Mouse (Mus musculus) spleen, embryonic (tissue): ENCODE results near the gene Ndufs6.

Source experiments
- CTCF ChIA-PET: fragments of 350-600 bp; sonication (Branson Sonifier 250); formaldehyde crosslinking; loops from one replicate; lab custom pipeline; 2022; lab: Charles Lee

Ndufs6 gene

DNA sequence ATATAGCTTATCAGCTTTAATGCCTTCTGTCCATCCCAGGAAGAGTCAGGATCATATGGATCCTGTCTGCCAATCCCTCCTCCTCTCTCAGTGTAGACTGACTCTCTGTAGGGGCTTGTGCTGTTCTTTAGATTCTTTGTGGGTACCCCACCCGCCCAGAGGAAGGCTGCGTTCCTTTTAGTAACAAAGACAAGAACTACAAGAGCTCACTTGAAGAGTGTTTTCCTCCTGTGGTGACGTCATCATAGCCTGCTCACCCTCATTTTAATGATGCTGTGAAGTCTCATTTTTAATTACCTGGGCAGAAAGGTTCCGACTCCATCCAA is 22.3 kb downstream of the Ndufs6 start:
- CTCF ChIA-PET, result no interaction called here

DNA sequence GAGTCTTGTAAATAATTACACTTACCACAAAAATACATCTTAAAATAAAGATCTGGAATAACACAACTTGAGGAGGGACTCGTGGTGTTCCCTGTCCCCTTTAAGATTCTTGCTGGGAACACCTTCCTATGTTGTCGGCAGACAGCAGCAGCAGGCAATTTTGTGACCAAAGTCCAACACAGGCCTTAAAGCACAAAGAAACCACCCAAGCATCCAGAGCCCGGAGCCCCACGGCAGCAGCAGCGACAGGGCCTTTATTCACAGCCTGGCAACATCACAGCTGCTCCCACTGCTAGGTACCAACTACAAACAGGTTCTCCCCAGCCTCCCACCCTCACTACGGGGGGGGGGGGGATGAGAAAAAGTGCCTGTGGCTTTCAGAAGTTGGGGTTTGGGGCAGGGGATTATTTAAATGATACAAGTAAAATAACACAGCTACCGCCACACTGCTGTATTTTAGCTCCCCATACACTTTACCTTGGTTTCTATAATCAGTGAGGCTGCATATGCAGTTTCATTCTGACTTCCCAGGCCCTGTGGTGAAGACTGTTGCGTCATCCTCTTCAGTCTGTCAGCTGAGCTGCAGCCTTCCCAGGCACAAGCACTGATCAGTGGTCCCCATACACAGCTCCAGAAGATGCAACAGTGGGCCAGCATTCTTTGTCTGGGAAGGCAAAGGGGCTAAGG is 22.8 kb downstream of the Ndufs6 start:
- CTCF ChIA-PET, result no interaction called here

DNA sequence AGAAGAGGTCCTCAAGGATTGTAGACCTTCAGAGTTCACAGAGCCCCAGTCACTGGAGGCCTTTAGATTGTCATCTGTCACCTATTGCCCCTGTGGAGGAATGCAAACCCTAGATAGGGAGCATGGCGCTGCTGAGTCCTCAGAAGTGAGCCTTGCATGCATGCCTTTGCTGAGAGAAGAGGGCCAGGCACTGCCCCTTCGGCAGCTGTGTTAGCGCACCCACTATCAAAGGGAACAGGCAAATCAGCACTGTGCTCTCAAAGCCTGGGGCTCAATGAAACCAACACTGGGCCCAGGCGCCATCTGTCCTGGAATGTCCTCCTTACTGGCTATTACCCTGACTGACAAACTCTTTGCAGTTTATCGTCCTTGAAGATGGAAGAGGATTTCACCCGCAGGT is 23.6 kb downstream of the Ndufs6 start:
- CTCF ChIA-PET, result no interaction called here

DNA sequence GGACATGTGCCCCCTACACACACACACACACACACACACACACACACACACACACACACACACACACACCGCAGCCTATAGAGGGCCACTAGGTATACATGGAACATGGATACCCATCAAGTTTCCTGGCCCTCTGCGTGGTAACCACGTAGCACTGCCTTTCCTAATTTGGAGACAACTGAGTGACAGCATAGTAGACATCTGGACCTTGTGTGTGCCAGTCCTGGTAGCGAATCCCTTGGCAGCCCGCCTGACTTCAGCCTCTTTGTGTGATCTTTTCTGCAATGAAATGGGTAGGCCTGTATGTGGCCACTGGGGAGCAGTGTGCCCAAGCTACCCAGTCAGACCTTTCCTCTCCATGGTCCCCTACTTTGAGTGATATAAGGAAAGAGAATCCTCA is 29.0 kb downstream of the Ndufs6 start:
- CTCF ChIA-PET, result no interaction called here

DNA sequence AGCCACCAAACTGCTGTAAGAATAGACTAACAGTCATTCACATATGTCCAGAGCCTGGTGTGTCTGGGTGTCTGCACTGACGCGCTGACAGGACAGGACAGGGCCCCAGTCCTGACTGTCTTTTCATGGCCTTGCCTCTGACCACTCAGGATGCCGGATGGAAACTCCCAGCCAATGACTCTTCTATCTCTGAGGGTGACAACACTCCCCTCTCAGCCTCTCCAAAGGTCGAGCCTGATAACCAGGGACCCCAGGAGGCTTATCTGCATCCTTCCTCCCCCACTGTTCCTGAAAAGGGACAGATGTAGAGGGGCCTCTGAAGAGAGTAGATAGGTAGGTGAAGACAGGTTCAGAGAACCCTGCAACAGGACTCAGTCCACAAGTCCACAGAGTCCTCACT is 29.6 kb downstream of the Ndufs6 start:
- CTCF ChIA-PET, result interaction anchor here (0.5 kb wide), 1 partner anchor 641 kb away, joined by 3 read pairs; no protein-coding TSS in a partner anchor

DNA sequence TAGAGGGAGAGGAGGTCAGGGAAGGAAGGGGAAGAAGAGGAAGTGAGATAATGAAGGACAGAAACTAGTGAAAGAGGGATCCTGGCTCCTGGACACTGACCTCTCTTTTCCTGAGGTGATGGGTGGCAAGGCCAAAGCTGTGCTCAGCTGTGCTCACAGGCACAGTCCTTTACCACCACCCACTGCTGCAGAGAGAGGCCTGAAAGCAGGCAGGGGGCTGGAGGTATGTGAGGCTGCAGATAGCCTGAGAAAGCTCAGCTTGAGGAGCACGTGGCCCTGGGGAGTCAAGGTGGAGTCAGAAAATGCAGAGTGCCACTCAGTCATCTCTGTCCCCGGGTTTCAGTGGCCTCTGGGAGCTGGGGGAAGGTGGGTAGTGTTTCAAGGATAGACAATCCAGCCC is 37.2 kb downstream of the Ndufs6 start:
- CTCF ChIA-PET, result no interaction called here

DNA sequence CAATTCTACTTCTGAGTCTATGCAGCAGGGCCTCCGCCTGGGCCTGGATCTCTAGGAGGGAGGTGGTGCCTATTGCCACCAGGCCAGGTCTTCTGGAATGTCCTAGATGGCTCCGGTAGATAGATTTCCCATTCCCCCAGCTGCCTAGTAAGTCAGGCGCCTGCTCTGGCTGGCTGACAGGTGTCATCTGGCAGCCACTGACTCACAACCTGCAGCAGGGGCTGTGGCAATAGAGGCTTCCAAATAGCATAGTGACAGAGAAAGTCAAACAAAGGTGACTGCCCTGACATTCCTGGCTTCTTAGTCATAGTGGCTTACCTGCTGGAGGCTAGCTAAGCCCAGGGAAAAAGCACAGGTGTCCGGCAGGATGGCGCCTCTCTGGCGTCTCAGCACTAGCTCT is 38.1 kb downstream of the Ndufs6 start:
- CTCF ChIA-PET, result no interaction called here

DNA sequence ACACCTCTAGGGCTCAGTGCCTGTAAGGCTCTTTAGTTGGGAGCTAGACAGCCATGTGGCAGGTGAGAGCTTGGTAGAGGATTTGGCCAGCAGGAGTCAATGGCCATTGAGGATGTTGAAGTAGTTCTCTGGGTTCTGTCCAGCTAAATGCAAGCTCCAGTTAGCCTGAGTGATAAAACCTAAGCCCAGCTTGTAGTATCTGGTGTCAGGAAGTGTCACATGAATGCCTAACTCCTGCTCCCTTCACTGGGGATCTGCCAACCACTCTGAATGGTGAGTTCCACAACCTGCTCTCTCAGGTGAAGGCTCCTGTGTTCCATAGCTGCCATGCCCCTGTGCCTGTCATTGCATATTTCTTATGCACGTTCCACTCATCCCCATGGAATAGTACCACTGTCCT is 44.8 kb downstream of the Ndufs6 start:
- CTCF ChIA-PET, result interaction anchor here (0.6 kb wide), 1 partner anchor 1119 kb away, joined by 7 read pairs; no protein-coding TSS in a partner anchor

DNA sequence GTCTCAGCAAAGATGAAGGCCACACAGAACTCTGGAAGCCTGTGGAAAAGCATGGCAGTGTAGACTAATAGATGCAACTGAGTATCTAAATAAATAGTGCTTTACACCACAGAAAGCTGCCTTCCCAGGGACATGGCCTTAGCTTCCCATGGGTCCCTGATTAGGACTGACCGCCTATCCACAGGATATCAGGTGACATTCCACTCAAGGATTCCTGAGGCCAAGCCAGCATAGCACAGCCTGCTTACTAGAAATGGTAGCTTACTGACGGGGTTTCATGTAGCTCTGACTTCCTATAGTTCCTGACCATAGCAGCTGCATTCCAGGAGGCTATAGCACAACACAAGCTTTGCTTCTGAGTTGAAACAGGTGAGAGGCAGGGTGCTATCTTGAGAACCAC is 45.9 kb downstream of the Ndufs6 start:
- CTCF ChIA-PET, result no interaction called here

DNA sequence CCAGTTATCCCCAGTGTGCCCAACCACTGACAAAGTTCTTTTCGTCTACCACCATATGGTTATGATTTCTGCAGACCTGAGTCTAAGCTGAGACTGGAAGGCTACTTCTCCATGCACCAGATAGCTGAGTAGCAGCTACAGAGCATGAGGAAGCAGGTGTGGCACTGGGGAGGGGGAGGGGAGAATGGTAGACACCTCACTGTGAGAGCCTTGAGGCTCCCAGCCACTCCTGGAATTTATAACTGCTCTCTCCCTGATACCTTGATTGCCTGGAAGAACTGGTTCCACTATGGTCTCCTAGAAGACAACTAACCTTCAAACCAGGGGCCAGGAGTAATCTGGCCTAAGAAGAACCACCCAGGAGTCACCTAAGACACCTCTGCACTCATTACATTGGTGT is 49.1 kb downstream of the Ndufs6 start:
- CTCF ChIA-PET, result no interaction called here

DNA sequence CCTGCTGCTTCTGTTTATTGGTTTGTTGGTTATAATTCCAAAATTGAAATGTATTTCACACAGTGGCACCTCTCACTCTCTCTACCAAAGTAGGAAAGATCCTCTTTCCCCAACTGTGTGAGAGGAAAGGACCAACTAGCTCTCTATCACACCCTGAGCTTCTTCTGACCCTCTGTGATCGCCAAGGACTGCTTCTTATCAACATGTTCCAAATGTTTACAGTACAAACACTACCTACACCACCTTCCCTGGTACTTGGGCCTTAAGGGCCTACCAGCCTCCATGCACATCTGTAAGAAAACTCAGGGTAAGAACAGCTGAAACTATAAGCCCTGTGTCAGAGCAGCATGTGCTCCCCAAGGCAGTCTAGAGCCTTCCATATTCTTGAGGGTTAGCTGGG is 50.5 kb downstream of the Ndufs6 start:
- CTCF ChIA-PET, result no interaction called here

DNA sequence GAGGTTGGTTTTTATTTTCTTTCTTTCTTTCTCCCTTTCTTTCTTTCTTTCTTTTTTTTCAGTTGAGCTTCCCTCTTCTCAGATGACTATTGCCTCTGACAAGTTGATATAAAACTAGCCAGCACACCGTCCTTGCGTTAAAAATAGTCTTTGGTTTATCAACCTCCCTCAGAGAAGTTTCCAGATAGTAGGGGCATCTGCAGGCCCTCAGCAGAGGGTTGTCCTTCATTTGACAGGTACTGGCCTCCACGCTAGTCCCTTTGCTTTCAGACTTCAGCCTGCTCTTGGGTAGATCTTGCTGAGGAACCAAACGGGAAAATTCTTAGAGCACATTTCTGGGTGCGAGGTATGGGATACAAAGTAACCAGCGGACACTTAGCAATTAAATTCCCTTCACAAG is 51.0 kb downstream of the Ndufs6 start:
- CTCF ChIA-PET, result no interaction called here

DNA sequence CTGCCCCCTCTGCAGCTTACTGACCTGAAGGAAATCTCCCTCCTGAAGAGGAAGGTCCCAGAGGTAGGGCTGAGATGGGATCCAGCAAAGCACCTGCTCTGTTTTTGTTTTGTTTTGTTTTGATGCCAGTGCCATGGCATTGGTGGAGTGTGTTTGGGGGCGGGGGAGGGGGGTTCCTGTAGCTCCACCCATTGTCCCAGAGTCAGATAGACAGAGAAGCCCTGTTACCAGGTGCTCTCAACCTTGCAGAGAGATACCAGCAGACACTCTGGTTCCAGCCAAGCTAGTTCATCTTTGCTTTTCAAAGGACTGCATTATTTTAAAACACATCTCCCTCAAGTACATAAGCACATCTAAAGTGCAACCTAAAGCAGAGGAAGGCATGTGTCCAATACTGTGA is 54.8 kb downstream of the Ndufs6 start:
- CTCF ChIA-PET, result no interaction called here

DNA sequence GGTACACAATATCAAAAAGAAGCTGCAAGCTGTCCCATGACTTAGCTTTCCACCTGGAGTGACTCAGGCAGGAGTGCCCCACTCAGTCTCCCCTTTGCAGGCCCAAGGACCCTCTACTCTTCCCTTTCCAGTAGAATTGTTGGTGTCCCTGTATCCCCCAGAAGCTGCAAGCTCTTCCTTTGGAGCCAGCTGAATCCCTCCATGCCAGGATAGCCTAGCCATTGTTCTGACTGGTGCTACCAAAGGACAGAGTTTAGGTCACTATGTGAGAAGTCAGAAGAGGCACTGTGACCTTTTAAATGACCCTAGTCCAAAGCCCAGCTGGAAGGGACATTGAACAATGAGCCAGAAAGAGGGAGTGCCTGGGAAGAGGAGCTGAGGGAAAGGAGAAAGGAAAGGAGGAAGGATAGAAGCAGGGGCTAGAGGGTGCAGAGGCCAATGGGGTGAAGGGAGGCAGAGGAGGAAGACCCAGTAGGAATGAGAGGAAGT is 55.5 kb downstream of the Ndufs6 start:
- CTCF ChIA-PET, result no interaction called here

DNA sequence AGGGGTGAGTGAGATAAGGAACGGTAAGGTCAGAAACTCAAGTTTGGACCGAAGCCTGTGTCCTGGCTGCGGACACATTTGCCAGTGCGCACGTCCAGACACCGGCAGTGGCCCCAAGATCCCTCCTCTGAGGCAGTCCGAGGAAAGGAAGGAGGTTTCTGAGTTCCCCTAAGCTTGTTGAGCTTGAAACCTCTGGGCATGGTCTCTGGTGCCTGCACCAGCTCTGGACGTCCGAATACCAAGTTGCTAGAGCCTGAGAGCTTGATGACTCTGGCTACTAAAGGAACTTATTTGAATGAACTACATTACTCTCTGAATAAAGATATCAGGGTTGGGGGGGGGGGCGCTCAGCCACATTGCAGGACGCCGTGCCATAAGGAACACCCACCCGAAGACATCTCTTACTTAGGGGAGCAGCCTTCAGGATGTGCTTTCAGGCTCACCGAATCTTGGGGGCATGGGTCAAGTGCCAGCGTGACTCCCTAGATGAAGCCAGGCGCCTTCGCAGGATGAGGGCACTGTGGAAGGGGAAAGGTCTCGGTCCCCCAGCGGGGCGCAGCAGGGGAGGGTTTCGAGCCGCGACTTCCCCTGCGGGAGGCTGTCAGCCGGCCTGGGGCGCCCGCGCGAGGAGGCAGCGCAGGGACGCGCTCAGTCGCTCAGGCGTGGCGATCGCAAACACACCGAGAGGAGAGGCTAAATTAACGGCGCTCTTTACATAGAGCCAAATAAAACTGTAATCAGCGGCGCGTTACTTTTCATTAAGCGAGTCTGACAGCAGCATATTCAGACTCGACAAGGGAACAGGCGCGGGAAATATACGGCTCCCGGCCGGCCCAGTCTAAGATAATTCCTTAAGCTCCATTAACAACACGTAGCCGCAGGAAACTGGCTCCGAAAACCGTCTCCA is 56.8 kb downstream of the Ndufs6 start:
- CTCF ChIA-PET, result no interaction called here

DNA sequence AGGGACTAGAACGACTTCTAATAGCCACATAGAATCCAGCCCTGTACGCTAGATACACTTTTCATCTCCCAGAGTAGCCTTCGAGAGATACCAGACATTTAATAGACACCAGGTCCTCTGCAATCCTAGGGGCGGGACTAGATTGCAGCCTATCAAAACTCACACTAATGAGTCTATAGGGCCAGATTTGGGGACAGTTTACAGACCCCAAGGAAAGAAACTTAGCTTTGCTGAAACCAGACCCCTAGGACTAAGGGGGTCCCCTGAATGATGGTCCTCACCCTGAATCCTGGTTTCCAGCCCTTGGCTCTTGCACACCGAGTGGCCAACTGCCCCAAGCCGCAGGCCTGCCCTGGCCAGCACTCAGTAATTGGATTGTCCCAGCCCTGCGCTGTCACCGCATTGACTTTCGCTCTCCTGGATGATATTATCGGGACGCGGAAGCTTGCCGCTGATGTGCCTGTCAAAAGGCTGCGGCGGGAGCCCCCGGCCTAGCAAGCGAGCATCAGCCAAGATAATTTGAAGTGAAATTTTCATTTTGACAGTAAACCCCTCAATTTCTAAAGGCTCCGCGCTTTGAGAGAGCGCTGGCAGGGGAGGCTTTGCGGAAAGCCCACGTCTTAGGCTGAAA is 57.8 kb downstream of the Ndufs6 start:
- CTCF ChIA-PET, result no interaction called here

DNA sequence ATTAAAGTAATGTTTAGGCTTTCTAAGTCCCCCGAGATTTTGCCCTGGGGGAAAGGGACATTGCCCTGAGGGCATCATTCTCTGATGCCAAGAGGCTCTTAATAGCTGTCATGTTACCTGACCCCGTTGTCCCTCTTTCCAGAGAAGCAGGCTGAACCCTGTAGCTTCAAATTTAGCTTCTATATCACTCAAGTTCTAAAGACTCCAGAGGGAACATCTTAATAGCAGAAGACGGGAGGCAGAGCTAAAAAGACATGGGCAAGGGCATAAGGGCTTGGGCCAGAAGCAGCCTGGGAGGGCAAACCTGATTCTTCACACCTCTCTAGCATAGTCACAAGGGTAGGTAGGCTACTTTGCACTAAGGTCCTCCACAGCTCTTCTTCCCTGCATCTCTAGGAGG is 58.5 kb downstream of the Ndufs6 start:
- CTCF ChIA-PET, result no interaction called here
